Mouse (Mus musculus) bone marrow, adult 2 months (tissue): ENCODE data around the gene Mylpf. TPM values are rescaled to one million over a fixed set of nuclear protein-coding genes. Genes with fewer than 3 reads are reported as not detected.
"Not testable (repeated sequence)": the region's sequence is repeated elsewhere in the genome, so short reads cannot be mapped to it uniquely, and the experiment has no call there.

ENCODE experiments used
- H3K27ac ChIP-seq: fragments of 200-500 bp; 2 replicates; pipeline ENCODE4 v1.5.1; 2012; ENCODE audit warnings: low read depth, mild to moderate bottlenecking, control low read depth, inconsistent platforms, low read length; ENCODE audit not compliant: control insufficient read depth, poor library complexity, insufficient read depth
- H3K4me1 ChIP-seq: fragments of 200-500 bp; 2 replicates; pipeline ENCODE4 v1.6.1; 2011; ENCODE audit warnings: low read length; ENCODE audit not compliant: control insufficient read depth, insufficient read depth
- H3K4me3 ChIP-seq: fragments of 200-500 bp; replicated peaks from 2 replicates; pipeline ENCODE3; 2011; ENCODE audit warnings: mild to moderate bottlenecking, low read depth, low read length, control low read depth; ENCODE audit not compliant: control insufficient read depth
- CTCF ChIP-seq: fragments of 200-500 bp; IDR thresholded peaks from 2 replicates; pipeline ENCODE4 v1.5.1; 2011; ENCODE audit warnings: low read length, control low read depth; ENCODE audit not compliant: control insufficient read depth, insufficient read depth
- POLR2A ChIP-seq: fragments of 200-500 bp; IDR thresholded peaks from 2 replicates; pipeline ENCODE4 v1.6.1; 2011; ENCODE audit warnings: low read depth, mild to moderate bottlenecking, control low read depth, low read length, borderline replicate concordance; ENCODE audit not compliant: control insufficient read depth
- WGBS: fragments of 180-500 bp; shearing (Covaris S2); methylation state at CpG from one replicate; pipeline ENCODE4 v1.1.7; 2018; 5-methylcytosine and 5-hydroxymethylcytosine counted together
- polyA plus RNA-seq: library from polyadenylated mRNA; stranded (reverse); fragments of >200 nt; gene quantifications from 2 replicates; pipeline ENCODE4 v1.2.4, GENCODE M21; 2011; ENCODE audit warnings: low replicate concordance; ENCODE audit not compliant: missing spikeins, insufficient read depth, insufficient read length

The Mylpf gene
- polyA plus RNA-seq, 1 experiment = 126 TPM

- WGBS = under 1% methylated on average over 27 of the region's 27 CpGs
- H3K4me1 ChIP-seq = no peaks in the 10 kb centered on the region
- H3K4me3 ChIP-seq = peak overlapping the region; percentile 68
- TF ChIP-seq POLR2A (no peak), CTCF (peak; percentile 7; the same call in 1 of the 2 replicates)
- H3K27ac ChIP-seq = peak overlapping the region; percentile 89
Measured at GRCm38 (mm10) chr7:127233368-127233749, 24.7 kb downstream of the Mylpf start.

DNA sequence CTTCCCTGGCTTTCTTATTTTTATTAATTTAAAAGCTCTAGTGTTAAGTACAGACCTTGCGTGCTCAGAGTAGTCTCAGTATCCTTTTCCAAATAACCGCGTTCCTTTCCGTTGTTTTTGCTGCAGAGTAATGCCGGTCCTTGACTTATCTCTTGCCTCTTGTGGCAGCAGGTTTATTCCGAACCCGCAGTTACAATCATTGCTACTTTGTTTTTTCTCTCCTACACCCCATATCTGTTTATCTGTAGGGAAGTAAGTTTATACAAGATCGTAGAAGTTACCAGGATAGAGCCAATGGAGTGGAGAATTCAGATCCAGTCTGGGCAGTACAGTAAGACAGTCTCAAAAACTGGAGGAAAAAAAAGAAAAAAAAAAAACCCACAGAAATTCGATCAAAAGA lies 25.1 kb downstream of the Mylpf start:
- no peak overlapping the region for H3K4me3 ChIP-seq
- WGBS = 3% methylated on average over 9 of the region's 9 CpGs
- H3K4me1 ChIP-seq = no peaks in the 10 kb centered on the region
- TF ChIP-seq CTCF = no peak
- TF ChIP-seq POLR2A = no peak
- H3K27ac ChIP-seq = no peak overlapping the region; the same call in 1 of the 2 replicates

- H3K27ac ChIP-seq = no peak overlapping the region
- no peak overlapping the region for H3K4me3 ChIP-seq
- H3K4me1 ChIP-seq = no peaks in the 10 kb centered on the region
- WGBS = 93% methylated on average over 2 of the region's 2 CpGs
- TF ChIP-seq POLR2A = no peak
- TF ChIP-seq CTCF = no peak
Measured at GRCm38 (mm10) chr7:127234777-127235176, 26.1 kb downstream of the Mylpf start.

DNA sequence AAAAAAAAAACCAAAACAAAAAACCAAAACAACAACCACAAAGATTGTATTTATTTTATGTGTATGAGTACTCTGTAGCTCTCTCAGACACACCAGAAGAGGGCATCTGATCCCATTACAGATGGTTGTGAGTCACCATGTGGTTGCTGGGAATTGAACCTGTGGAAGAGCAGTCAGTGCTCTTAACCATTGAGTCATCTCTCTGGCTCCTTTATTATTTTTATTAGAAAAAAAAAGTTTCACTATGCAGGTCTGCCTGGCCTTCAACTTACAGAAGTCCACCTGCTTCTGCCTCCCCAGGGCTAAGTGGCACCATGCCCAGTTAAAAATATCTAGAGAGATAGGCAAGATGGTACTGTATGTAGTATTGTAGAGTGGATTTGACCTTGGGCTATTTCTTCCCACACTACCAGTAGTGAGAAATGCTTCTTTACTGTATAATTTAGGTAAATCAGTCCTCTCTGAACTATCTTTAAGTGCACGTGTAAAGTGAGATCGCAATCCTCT lies 34.7 kb downstream of the Mylpf start:
- peak overlapping the region; percentile 90 for H3K27ac ChIP-seq
- TF ChIP-seq POLR2A (no peak), CTCF (no peak)
- WGBS = 45% methylated on average over 2 of the region's 2 CpGs
- no peaks in the 10 kb centered on the region; the same call in 1 of the 2 replicates for H3K4me1 ChIP-seq
- H3K4me3 ChIP-seq = no peak overlapping the region

DNA sequence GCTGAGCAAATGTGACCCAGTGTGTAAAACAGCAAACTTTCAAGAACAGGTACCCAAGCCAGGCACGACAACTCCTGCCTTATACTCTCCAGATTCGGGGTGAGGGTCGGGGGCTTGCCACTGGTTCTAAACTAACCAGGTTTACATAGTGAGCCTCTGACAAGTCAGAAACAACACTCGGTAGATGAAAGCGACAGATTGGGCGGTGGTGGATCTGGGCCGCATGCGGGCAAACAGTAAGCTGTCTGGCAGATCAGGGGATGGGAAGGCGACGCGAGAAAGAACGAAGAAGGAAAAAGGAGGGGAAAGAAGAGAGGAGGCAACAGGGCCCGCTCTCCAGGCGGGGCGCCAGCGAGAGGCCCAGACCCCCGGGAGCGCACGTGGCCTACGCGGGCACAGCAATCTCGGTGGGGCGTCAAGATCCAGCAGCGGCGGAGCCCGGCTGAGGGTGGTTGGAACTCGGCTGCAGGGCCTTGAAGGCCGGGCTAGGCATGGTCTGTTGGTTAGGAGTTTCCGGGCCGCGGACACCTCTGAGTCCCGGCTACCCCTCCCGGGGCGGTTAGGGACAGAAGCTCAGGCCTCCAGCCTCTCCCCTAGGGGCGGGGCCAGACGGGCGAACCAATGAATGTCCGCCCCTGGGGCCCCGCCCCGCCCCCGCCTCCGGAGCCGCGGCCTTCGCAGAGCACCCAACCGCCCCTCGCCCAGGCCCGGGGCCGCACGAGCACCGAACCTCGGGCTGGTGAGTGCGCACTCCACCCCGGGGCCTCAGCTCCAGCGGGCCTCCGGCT lies 35.4 kb downstream of the Mylpf start, which contains the start of gene Zfp771:
Zfp771 (plus strand) TSS at position 405 of the 788 bp plus-strand sequence.
- 2% methylated on average over 54 of the region's 56 CpGs for WGBS

DNA sequence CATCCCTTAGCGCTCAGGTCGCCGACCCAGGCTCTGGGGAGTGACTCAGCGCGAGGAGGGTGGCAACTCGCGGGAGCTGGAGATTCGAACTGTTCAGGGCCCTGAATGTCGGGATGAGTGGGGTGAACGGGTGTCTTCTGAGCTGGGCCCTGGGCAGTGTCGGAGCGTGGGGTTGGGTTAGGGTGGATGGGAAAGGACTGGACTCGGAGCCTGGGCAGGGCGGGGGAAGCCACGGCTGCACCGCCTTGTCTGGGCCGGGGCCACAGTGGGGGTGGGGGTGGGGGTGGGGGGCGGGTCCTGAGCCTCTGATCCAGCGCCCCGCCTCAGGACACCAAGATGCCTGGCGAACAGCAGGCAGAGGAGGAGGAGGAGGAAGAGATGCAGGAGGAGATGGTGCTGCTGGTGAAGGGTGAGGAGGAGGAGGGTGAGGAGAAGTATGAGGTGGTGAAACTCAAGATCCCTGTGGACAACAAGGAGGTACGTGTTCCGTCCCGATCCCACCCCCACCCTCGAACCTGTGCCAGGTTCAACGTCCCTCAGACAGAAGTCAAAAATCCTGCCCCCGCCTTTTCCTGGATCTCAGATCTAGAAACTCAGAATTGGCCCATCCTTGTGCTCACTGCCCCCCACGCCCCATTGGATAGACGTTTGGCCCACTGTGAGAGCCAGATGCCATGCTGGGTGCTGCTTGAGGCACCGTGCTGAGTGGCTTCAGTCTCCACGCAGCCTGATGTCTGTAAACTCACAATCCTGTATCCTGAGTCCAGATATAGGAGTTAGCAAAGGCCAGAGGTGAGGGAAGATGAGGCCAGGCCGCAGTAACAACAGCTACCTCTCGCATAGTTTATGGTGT lies 36.2 kb downstream of the Mylpf start:
- Histone ChIP-seq H3K27ac (peak overlapping the region; percentile 78), H3K4me3 (peak overlapping the region; percentile 86), H3K4me1 (no peaks in the 10 kb centered on the region; the same call in 1 of the 2 replicates)
- TF ChIP-seq CTCF = no peak
- TF ChIP-seq POLR2A = no peak
- WGBS = 10% methylated on average over 32 of the region's 33 CpGs

More for the DNA sequence above, 35.4 kb downstream of the Mylpf start, which contains the start of gene Zfp771:
- Histone ChIP-seq H3K4me1 (no peaks in the 10 kb centered on the region; the same call in 1 of the 2 replicates), H3K27ac (peak within 1 kb of the TSS; percentile 90), H3K4me3 (peak within 1 kb of the TSS; percentile 86)
- peak; percentile 74; the same call in 1 of the 2 replicates for TF ChIP-seq POLR2A
- no peak for TF ChIP-seq CTCF

DNA sequence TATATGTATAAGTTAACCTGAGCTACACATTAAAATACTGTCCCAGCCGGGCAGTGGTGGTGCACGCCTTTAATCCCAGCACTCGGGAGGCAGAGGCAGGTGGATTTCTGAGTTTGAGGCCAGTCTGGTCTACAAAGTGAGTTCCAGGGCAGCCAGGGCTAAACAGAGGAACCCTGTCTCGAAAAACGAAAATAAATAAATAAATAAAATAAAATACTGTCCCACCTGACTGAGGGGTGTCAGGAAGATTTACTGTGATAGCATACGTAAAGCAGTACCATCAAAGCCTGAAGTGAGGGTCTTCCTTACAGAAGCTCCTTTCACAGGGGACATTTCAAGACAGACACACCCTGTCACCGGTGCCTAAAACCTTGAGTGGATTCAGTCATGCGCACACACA lies 41.8 kb downstream of the Mylpf start:
- WGBS = 85% methylated on average over 8 of the region's 8 CpGs
- not testable (repeated sequence) for H3K4me3 ChIP-seq, H3K27ac ChIP-seq, H3K4me1 ChIP-seq

DNA sequence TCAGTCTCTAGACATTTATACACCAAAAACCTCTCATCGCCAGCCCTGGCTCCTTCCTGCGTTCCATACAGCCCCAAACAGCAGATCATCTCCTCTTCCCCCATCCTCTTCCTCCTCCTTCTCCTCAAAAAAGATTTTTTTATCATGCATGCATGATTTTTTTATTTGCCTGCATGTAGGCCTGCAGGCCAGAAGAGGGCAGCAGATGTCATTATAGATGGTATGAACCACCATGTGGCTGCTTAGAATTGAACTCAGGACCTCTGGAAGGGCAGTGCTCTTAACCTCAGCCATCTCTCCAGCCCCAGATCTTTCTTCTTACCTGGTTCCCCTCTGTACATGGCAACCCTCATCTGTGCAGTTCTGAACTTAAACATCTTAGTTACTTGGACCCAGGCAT lies 43.7 kb downstream of the Mylpf start:
- Histone ChIP-seq H3K27ac (no peak overlapping the region), H3K4me1 (peaks cover 5% of the 10 kb centered on the region), H3K4me3 (no peak overlapping the region)
- WGBS = 38% methylated on average over 2 of the region's 2 CpGs
- TF ChIP-seq CTCF (peak; percentile 34), POLR2A (no peak)
